Mouse (Mus musculus): Measurements from ENCODE around the gene Mcu.

- no peak for TF ChIP-seq EP300 (optimal IDR thresholded peaks at IDR 0.05)
- TF ChIP-seq CTCF (IDR thresholded peaks at IDR 0.05; ENCODE audit: low read depth), result no peak
These were observed 22.5 kb downstream of the Mcu start for GRCm38 (mm10) chr10:59593826-59594570.

Data from stomach, postnatal 0 days (tissue).